Comparison of ENCODE assay signal across 10 mouse cellular contexts in the genomic region with DNA sequence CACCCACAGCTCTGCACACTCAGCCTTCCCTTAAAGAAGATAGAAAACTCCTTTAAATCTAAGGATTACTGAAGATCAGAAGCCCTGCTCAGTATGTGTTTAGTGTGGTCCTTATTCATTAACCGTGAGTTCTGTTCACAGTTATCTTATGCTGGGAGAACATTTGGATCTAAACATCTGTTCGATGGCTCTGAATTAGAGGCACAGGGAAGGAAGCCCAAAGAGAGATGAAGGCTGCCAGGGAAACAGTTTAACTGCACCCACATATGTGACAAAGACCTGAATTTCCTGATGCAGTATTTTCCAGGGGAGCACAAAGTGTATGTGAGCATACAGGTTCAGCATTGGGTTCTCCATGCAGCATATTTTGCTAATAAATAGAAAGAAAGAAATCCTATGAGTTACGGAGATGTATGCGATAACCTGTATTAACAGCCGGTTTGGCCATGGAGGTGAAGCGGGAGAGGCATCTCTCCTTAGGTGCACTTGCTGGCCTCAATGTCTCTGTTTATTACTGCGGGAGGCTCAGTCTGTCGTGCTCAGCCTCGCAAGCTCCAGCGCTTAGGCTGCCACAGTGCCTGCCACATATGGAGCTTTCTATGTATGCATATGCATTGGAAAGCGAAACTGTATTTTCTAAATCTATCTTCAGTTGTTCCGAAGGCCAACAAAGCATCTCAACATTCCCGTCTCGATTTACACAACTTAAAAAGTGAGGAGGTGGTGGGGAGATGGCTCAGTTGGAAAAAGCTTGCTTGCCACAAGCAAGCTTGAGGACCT. TPM values are rescaled to one million over a fixed set of nuclear protein-coding genes. Genes with fewer than 3 reads are reported as not detected.
"Had no signal": no experiment of that assay in that cellular context is flagged by ENCODE, and none has a peak within 500 bp of the region (broad histone marks: within the 10 kb centered on the region; RNA-seq: fewer than 3 reads in every experiment).

No protein-coding gene starts in this region.

- ATAC-seq: intestine, embryonic 15.5 days; midbrain, embryonic 13.5 days had no signal

- H3K27ac ChIP-seq: intestine, embryonic 15.5 days; limb, embryonic 13.5 days; liver, embryonic 14.5 days; midbrain, embryonic 13.5 days had no signal

- H3K4me3 ChIP-seq: intestine, embryonic 15.5 days; limb, embryonic 13.5 days; midbrain, embryonic 13.5 days had no signal

- DNase-seq: kidney, adult 18-20 months; kidney, postnatal 10 days; kidney, postnatal 4 days; lung, adult 18-20 months; thymus, postnatal 36 days had no signal

RNA-seq across cellular contexts. Expression of gene Tmem215, which starts 46.8 kb away (rescaled TPM):
- total RNA-seq: megakaryocyte-erythroid progenitor cell, adult 5-6 weeks had no signal
